Mouse (Mus musculus) cerebellum, adult 9-10 months (tissue): ENCODE results near the gene Cactin.

ENCODE experiments used
- DNase-seq: peaks from one replicate; pipeline ENCODE4 v3.0.0; 2022

Gene Cactin

GRCm38 (mm10) chr10:81320550-81321347, at the start of gene Cactin:
Gene Cactin, plus strand, starts transcription at chr10:81321103.
- DNase-seq = peak; percentile 100

GRCm38 (mm10) chr10:81272356-81272755, 48.5 kb upstream of the Cactin start:
- DNase-seq = no peak

GRCm38 (mm10) chr10:81273842-81274241, 47.1 kb upstream of the Cactin start:
- no peak for DNase-seq

- no peak for DNase-seq
Observed at GRCm38 (mm10) chr10:81277676-81278075, 43.2 kb upstream of the Cactin start.

GRCm38 (mm10) chr10:81279496-81279895, 41.4 kb upstream of the Cactin start:
- no peak for DNase-seq

GRCm38 (mm10) chr10:81284189-81284588, 36.7 kb upstream of the Cactin start:
- DNase-seq = no peak

- DNase-seq = peak; percentile 57
Observed at GRCm38 (mm10) chr10:81284719-81285118, 36.2 kb upstream of the Cactin start.

GRCm38 (mm10) chr10:81285694-81286450, 35.0 kb upstream of the Cactin start:
- peak; percentile 82 for DNase-seq

- DNase-seq = no peak
Observed at GRCm38 (mm10) chr10:81286586-81286985, 34.3 kb upstream of the Cactin start.

GRCm38 (mm10) chr10:81287513-81288157, 33.3 kb upstream of the Cactin start:
- DNase-seq = peak; percentile 74

- peak; percentile 67 for DNase-seq
Observed at GRCm38 (mm10) chr10:81288601-81289000, 32.3 kb upstream of the Cactin start.

- DNase-seq = peak; percentile 78
Observed at GRCm38 (mm10) chr10:81289278-81289677, 31.6 kb upstream of the Cactin start.

- DNase-seq = peak; percentile 59
Observed at GRCm38 (mm10) chr10:81289811-81290210, 31.1 kb upstream of the Cactin start.

- DNase-seq = peak; percentile 72
Observed at GRCm38 (mm10) chr10:81290698-81291460, 30.0 kb upstream of the Cactin start.

GRCm38 (mm10) chr10:81291511-81292104, 29.3 kb upstream of the Cactin start, which contains the start of gene Tjp3:
Gene Tjp3, minus strand, starts transcription at chr10:81291581.
- DNase-seq = peak; percentile 69

- peak; percentile 100 for DNase-seq
Observed at GRCm38 (mm10) chr10:81292554-81293333, 28.2 kb upstream of the Cactin start, which contains the start of gene Pip5k1c. Gene Pip5k1c, plus strand, starts transcription at chr10:81292963.

GRCm38 (mm10) chr10:81293334-81294030, 27.4 kb upstream of the Cactin start:
- peak; percentile 70 for DNase-seq

- DNase-seq = peak; percentile 93
Observed at GRCm38 (mm10) chr10:81294442-81294841, 26.5 kb upstream of the Cactin start.

- DNase-seq = peak; percentile 76
Observed at GRCm38 (mm10) chr10:81295185-81295584, 25.7 kb upstream of the Cactin start.

GRCm38 (mm10) chr10:81297246-81297645, 23.7 kb upstream of the Cactin start:
- no peak for DNase-seq

- no peak for DNase-seq
Observed at GRCm38 (mm10) chr10:81297845-81298244, 23.1 kb upstream of the Cactin start.
